Mouse (Mus musculus): Measurements from ENCODE around the gene Gm10961. TPM values are rescaled to one million over a fixed set of nuclear protein-coding genes. Genes with fewer than 3 reads are reported as not detected.

Gm10961 gene
- polyA plus RNA-seq, 1 experiment from 2014 or later = not detected

DNA sequence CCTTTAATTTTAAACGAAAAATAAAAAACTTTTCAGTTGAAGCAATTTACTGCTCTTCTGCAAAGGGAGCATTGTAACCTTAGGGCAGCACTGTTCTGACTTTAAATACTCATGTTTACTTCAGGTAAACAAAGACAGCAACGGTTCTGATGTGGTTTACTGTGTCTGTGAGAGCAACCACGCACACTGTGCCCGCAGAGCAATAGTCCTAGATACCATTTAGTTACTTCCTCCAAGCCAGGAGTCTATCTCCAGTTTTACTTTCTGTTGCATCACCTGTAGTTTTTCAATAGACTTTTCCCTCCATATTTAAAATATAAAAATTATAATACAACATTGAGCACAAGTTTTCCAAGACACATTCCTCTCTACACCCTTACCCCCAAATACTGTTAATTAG, 39.4 kb downstream of the Gm10961 start:
- H3K4me2 ChIP-seq = no peak overlapping the region
- ATAC-seq = no peak
- peaks cover 90% of the 10 kb centered on the region for H3K36me3 ChIP-seq (ENCODE audit: poor library complexity, severe bottlenecking)
- H3K9me3 ChIP-seq (replicated peaks) = no peaks in the 10 kb centered on the region
- H3K27me3 ChIP-seq = no peaks in the 10 kb centered on the region
- no peak overlapping the region for H3K4me3 ChIP-seq
- no peaks in the 10 kb centered on the region for H3K4me1 ChIP-seq
- no peak overlapping the region for H3K27ac ChIP-seq
- no peak overlapping the region for H3K9ac ChIP-seq
- 92% methylated on average over 4 of the region's 4 CpGs for WGBS

- ATAC-seq = no peak
- Histone ChIP-seq H3K9me3 (replicated peaks) (no peaks in the 10 kb centered on the region), H3K9ac (no peak overlapping the region), H3K4me3 (no peak overlapping the region), H3K36me3 (ENCODE audit: poor library complexity, severe bottlenecking) (peaks cover 89% of the 10 kb centered on the region), H3K27ac (no peak overlapping the region), H3K4me1 (no peaks in the 10 kb centered on the region), H3K27me3 (no peaks in the 10 kb centered on the region), H3K4me2 (no peak overlapping the region)
- 96% methylated on average over 2 of the region's 2 CpGs for WGBS
These were observed 40.4 kb downstream of the Gm10961 start for GRCm38 (mm10) chr3:107671509-107671908.

- peak; percentile 69; the same call in 1 of the 2 replicates for ATAC-seq
- peak overlapping the region; percentile 48; the same call in 1 of the 2 replicates for H3K27ac ChIP-seq
- WGBS = 33% methylated on average over 7 of the region's 7 CpGs
These were observed 49.9 kb downstream of the Gm10961 start for GRCm38 (mm10) chr3:107680790-107681576.

More at GRCm38 (mm10) chr3:107680790-107681576, 49.9 kb downstream of the Gm10961 start:
- Histone ChIP-seq H3K36me3 (ENCODE audit: poor library complexity, severe bottlenecking) (peaks cover 11% of the 10 kb centered on the region; the same call in 1 of the 2 replicates), H3K9me3 (replicated peaks) (no peaks in the 10 kb centered on the region), H3K4me1 (peaks cover 36% of the 10 kb centered on the region), H3K4me2 (no peak overlapping the region), H3K9ac (peak overlapping the region; percentile 8; the same call in 1 of the 2 replicates), H3K27me3 (no peaks in the 10 kb centered on the region), H3K4me3 (no peak overlapping the region)

Other genes with a start within 250 kb of the Gm10961 start
- gene Kcnc4, start 171.8 kb upstream of the Gm10961 start, polyA plus RNA-seq (2015; fragmentation: Nextera tagmentation; extraction: Ambion mirVana) = 0.25 and 0.38 TPM in 2 replicates
- 9.6 and 11.2 TPM in 2 replicates for gene Slc6a17, start 113.3 kb upstream of the Gm10961 start, polyA plus RNA-seq (2015; fragmentation: Nextera tagmentation; extraction: Ambion mirVana)
- not detected in 2 replicates for gene Ubl4b, start 76.2 kb upstream of the Gm10961 start, polyA plus RNA-seq (2015; fragmentation: Nextera tagmentation; extraction: Ambion mirVana)
- gene Alx3, start 36.3 kb upstream of the Gm10961 start, polyA plus RNA-seq (2015; fragmentation: Nextera tagmentation; extraction: Ambion mirVana) = 2.3 and 2.9 TPM in 2 replicates
- 110 and 122 TPM in 2 replicates for gene Strip1, start 372 bp downstream of the Gm10961 start, polyA plus RNA-seq (2015; fragmentation: Nextera tagmentation; extraction: Ambion mirVana)
- gene Ahcyl1, start 65.2 kb downstream of the Gm10961 start, polyA plus RNA-seq (2015; fragmentation: Nextera tagmentation; extraction: Ambion mirVana) = 98.6 and 106 TPM in 2 replicates
- 4.5 and 4.9 TPM in 2 replicates for gene Csf1, start 129.1 kb downstream of the Gm10961 start, polyA plus RNA-seq (2015; fragmentation: Nextera tagmentation; extraction: Ambion mirVana)
- not detected in 2 replicates for gene Eps8l3, start 245.9 kb downstream of the Gm10961 start, polyA plus RNA-seq (2015; fragmentation: Nextera tagmentation; extraction: Ambion mirVana)

Data from forebrain, embryonic 13.5 days (tissue).